Mouse (Mus musculus) limb, embryonic 14.5 days (tissue): ENCODE results near the gene Reep1. TPM values are rescaled to one million over a fixed set of nuclear protein-coding genes. Genes with fewer than 3 reads are reported as not detected.
A peak's percentile ranks its signal among the peaks of the same experiment; 100 is the strongest.

Source experiments
- ATAC-seq: fragments of 200-750 bp; cut with Nextera tagmentation; 2 replicates; pipeline ENCODE4 v1.8.0; 2017; ENCODE audit warnings: low read depth, moderate number of reproducible peaks, moderate TSS enrichment; ENCODE audit not compliant: low FRiP score
- DNase-seq: peaks from one replicate; pipeline ENCODE4 v3.0.0-alpha.2; 2015; ENCODE audit warnings: low spot score
- H3K27ac ChIP-seq: fragments of 300-500 bp; sonication (generic); replicated peaks from 2 replicates; pipeline ENCODE4 v1.5.1; 2014; ENCODE audit warnings: low read depth, mild to moderate bottlenecking, low read length, moderate library complexity, mixed read lengths
- H3K27me3 ChIP-seq: fragments of 300-500 bp; sonication (generic); 2 replicates; pipeline ENCODE4 v1.6.1; 2014; ENCODE audit warnings: low read length, mixed read lengths; ENCODE audit not compliant: control insufficient read depth, insufficient read depth
- H3K36me3 ChIP-seq: fragments of 300-500 bp; sonication (generic); 2 replicates; pipeline ENCODE4 v1.6.1; 2014; ENCODE audit warnings: mild to moderate bottlenecking, low read length, moderate library complexity, mixed read lengths; ENCODE audit not compliant: control insufficient read depth, insufficient read depth
- H3K4me1 ChIP-seq: fragments of 300-500 bp; sonication (generic); 2 replicates; pipeline ENCODE4 v1.6.1; 2014; ENCODE audit warnings: antibody characterized with exemption, low read length, mixed read lengths; ENCODE audit not compliant: control insufficient read depth, insufficient read depth
- H3K4me2 ChIP-seq: fragments of 300-500 bp; sonication (generic); replicated peaks from 2 replicates; pipeline ENCODE4 v1.6.1; 2014; ENCODE audit warnings: low read depth, mild to moderate bottlenecking, low read length, moderate library complexity; ENCODE audit not compliant: severe bottlenecking
- H3K4me3 ChIP-seq: fragments of 300-500 bp; sonication (generic); replicated peaks from 2 replicates; pipeline ENCODE4 v1.5.1; 2014; ENCODE audit warnings: low read length
- H3K9ac ChIP-seq: fragments of 300-500 bp; sonication (generic); 2 replicates; pipeline ENCODE4 v1.6.1; 2014; ENCODE audit warnings: mild to moderate bottlenecking, low read depth, low read length, moderate library complexity; ENCODE audit not compliant: severe bottlenecking
- H3K9me3 ChIP-seq: fragments of 300-500 bp; sonication (generic); 2 replicates; pipeline ENCODE4 v1.6.1; 2016; ENCODE audit warnings: low read length; ENCODE audit not compliant: control insufficient read depth
- POLR2A ChIP-seq: fragments of 200-500 bp; IDR thresholded peaks from 2 replicates; pipeline ENCODE4 v1.8.0; 2012; ENCODE audit warnings: inconsistent platforms, mild to moderate bottlenecking, moderate library complexity, borderline replicate concordance; ENCODE audit not compliant: insufficient read depth, insufficient read length; ENCODE audit errors: extremely low read depth
- WGBS: fragments of 180-500 bp; shearing (Covaris S2); extraction: QIAGEN DNeasy Blood & Tissue Kit; methylation state at CpG from one replicate; pipeline ENCODE4 v1.1.7; 2014; 5-methylcytosine and 5-hydroxymethylcytosine counted together
- polyA plus RNA-seq, 2 experiments: library from polyadenylated mRNA; depleted of rRNA in 1 of 2; stranded (reverse) in 1 of 2; unstranded in 1 of 2; fragments of >200 nt; fragmentation: Nextera tagmentation in 1 of 2; extraction: Ambion mirVana in 1 of 2; gene quantifications; 2 replicates each; pipeline versions ENCODE4 v1.2.1 to v1.2.3; 2012 to 2014

Reep1 gene
- polyA plus RNA-seq, 2 experiments, result 14.9 to 15.2 TPM

- Histone ChIP-seq H3K4me1 (peaks cover 23% of the 10 kb centered on the region), H3K4me3 (no peak overlapping the region), H3K9ac (no peak overlapping the region), H3K9me3 (no peaks in the 10 kb centered on the region), H3K27ac (no peak overlapping the region), H3K4me2 (no peak overlapping the region), H3K36me3 (no peaks in the 10 kb centered on the region), H3K27me3 (no peaks in the 10 kb centered on the region)
- WGBS, result 74% methylated on average over 8 of the region's 8 CpGs
- ATAC-seq (no peak), DNase-seq (no peak)
- no peak for TF ChIP-seq POLR2A
Measured at GRCm38 (mm10) chr6:71737202-71737601, 29.8 kb downstream of the Reep1 start.

DNA sequence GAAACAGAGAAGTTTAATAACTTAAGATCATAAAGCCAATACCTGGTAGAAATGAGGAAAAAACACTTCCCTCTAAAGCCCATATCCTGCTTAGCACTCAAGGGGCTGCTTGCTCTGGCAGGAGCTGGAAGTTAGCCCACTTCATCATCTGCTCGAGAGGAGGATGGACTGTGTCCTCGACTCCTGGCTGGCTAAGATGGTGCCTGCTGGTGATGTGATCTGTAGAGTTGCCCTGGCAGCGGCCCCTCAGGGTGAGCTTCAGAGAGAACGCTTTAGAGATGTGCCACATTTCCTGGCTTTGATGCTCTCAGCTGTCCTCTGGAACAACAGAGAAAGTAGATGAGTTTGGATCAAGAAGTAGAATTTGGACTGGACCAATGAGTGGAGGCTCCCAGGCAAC lies 31.2 kb downstream of the Reep1 start:
- Histone ChIP-seq H3K9me3 (no peaks in the 10 kb centered on the region), H3K4me1 (peaks cover 23% of the 10 kb centered on the region), H3K27me3 (no peaks in the 10 kb centered on the region), H3K36me3 (no peaks in the 10 kb centered on the region), H3K27ac (no peak overlapping the region), H3K4me2 (no peak overlapping the region), H3K4me3 (no peak overlapping the region), H3K9ac (no peak overlapping the region)
- WGBS, result 63% methylated on average over 4 of the region's 4 CpGs
- TF ChIP-seq POLR2A, result no peak
- ATAC-seq, result no peak
- DNase-seq, result no peak

- 30% methylated on average over 13 of the region's 13 CpGs for WGBS
- H3K4me2 ChIP-seq, result no peak overlapping the region
- ATAC-seq, result no peak
Measured at GRCm38 (mm10) chr6:71740921-71741320, 33.6 kb downstream of the Reep1 start.

DNA sequence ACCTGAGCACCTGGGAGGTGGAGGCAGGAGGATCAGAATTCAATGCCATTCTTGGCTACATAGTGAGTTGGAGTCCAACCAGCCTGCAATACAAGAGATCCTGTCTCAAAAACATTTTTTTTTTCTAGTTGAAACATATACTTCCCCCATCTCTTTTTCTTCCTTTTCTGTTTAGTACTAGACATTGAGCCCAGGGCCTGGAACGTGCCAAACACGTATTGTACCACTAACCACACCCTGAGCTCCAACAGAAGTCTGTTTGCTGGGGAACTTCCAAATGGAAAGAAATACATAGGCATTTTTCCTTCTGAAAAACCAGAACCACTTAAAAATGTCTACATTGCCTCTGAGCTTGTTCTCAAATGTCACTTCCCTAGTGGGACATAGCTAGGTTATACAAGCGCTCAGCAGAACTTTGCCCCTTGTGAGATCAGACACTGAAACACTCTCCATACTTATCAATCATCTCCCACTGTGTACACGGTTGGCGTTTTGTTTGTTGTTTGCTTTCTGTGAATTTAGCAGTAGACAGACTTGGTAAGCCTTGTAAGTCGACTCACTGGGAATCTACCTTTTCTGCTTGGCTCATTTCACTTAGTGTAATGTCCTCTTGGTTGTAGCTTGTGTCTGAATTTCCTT lies 34.8 kb downstream of the Reep1 start:
- Histone ChIP-seq H3K27ac (no peak overlapping the region), H3K9me3 (no peaks in the 10 kb centered on the region), H3K36me3 (no peaks in the 10 kb centered on the region), H3K4me2 (no peak overlapping the region), H3K4me3 (no peak overlapping the region), H3K4me1 (peaks cover 13% of the 10 kb centered on the region), H3K9ac (no peak overlapping the region), H3K27me3 (no peaks in the 10 kb centered on the region)
- 74% methylated on average over 6 of the region's 6 CpGs for WGBS
- no peak for ATAC-seq
- TF ChIP-seq POLR2A, result no peak
- DNase-seq, result peak; percentile 38

More at GRCm38 (mm10) chr6:71740921-71741320, 33.6 kb downstream of the Reep1 start:
- H3K27me3 ChIP-seq, result no peaks in the 10 kb centered on the region
- H3K4me3 ChIP-seq, result no peak overlapping the region
- no peaks in the 10 kb centered on the region for H3K36me3 ChIP-seq
- TF ChIP-seq POLR2A, result no peak
- H3K27ac ChIP-seq, result no peak overlapping the region
- DNase-seq, result peak; percentile 38
- peaks cover 13% of the 10 kb centered on the region for H3K4me1 ChIP-seq
- H3K9me3 ChIP-seq, result no peaks in the 10 kb centered on the region
- peak overlapping the region; percentile 25 for H3K9ac ChIP-seq

DNA sequence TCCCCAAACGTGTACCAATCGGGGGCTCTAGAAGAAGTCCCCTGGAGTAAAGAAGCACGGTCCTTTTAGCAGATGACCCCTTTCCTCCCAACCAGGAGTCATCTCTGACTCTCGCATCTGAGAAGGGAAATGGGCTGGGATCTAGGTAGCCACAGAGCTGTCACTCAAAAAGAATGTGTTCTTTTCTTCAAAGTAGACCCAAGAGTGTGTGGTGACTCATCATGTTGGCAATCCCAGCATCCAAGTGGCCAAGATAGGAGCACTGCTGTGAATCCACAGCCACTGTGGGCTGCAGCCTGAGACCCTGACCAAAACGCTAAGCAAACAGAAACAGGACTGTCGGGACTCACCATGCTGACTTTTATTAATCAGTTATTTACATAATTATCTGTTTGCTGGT lies 37.6 kb downstream of the Reep1 start:
- H3K9ac ChIP-seq, result no peak overlapping the region
- no peak for TF ChIP-seq POLR2A
- no peak overlapping the region for H3K4me3 ChIP-seq
- H3K9me3 ChIP-seq, result no peaks in the 10 kb centered on the region
- no peak for DNase-seq
- peaks cover 12% of the 10 kb centered on the region for H3K4me1 ChIP-seq
- no peak overlapping the region for H3K27ac ChIP-seq
- WGBS, result 87% methylated on average over 6 of the region's 6 CpGs
- no peak overlapping the region for H3K4me2 ChIP-seq
- no peaks in the 10 kb centered on the region for H3K36me3 ChIP-seq
- ATAC-seq, result no peak
- H3K27me3 ChIP-seq, result no peaks in the 10 kb centered on the region
